Mouse (Mus musculus) heart, adult 2 months (tissue): ENCODE results near the gene Arsg.

Experiments used
- CTCF ChIP-seq: fragments of 200-600 bp; IDR thresholded peaks from 2 replicates; pipeline ENCODE4 v1.8.1; 2022; ENCODE audit warnings: antibody characterized with exemption, mild to moderate bottlenecking, moderate library complexity
- EP300 ChIP-seq: fragments of 200-500 bp; IDR thresholded peaks from 2 replicates; pipeline ENCODE4 v1.6.1; 2011; ENCODE audit warnings: low read depth, low read length, control low read depth; ENCODE audit not compliant: insufficient read depth
- POLR2A ChIP-seq: fragments of 200-500 bp; IDR thresholded peaks from 2 replicates; pipeline ENCODE4 v1.6.1; 2011; ENCODE audit warnings: mild to moderate bottlenecking, low read depth, low read length, control low read depth; ENCODE audit not compliant: insufficient read depth

GRCm38 (mm10) chr11:109593200-109593981 lies 120.2 kb downstream of the Arsg start:
- TF ChIP-seq CTCF (no peak), POLR2A (no peak), EP300 (no peak)
